Mouse (Mus musculus) MEL (cell line): ENCODE results near the gene OR5BS1P. TPM values are rescaled to one million over a fixed set of nuclear protein-coding genes. Genes with fewer than 3 reads are reported as not detected.

ENCODE experiments used
- DNase-seq: peaks from one replicate; pipeline ENCODE4 v3.0.0; 2011; ENCODE audit warnings: low read depth, low spot score
- H3K27ac ChIP-seq: 2 replicates; pipeline ENCODE4 v1.5.1; 2012; ENCODE audit warnings: low read depth, mild to moderate bottlenecking, control low read depth, low read length, moderate library complexity; ENCODE audit not compliant: control insufficient read depth
- H3K27me3 ChIP-seq, 2 experiments: fragments of 150-350 bp in 1 of 2; sonication (generic) in 1 of 2; 2 replicates each; pipeline ENCODE4 v1.6.1; 2012; ENCODE audit warnings: low read length in 2 of 2, mild to moderate bottlenecking in 2 of 2, improper control_type of control experiment in 1 of 2, moderate library complexity in 1 of 2; ENCODE audit not compliant: insufficient read depth in 2 of 2, control insufficient read depth in 1 of 2
- H3K36me3 ChIP-seq, 2 experiments: 2 replicates each; pipeline ENCODE4 v1.6.1; 2012 to 2014; ENCODE audit warnings: low read length in 2 of 2, improper control_type of control experiment in 1 of 2, inconsistent platforms in 1 of 2, mild to moderate bottlenecking in 1 of 2; ENCODE audit not compliant: insufficient read depth in 2 of 2, control insufficient read depth in 1 of 2
- H3K4me1 ChIP-seq, 2 experiments: fragments of 150-350 bp in 1 of 2; sonication (generic) in 1 of 2; 2 replicates each; pipeline ENCODE4 v1.6.1; 2012; ENCODE audit warnings: low read length in 2 of 2, improper control_type of control experiment in 1 of 2, mild to moderate bottlenecking in 1 of 2; ENCODE audit not compliant: insufficient read depth in 2 of 2, control insufficient read depth in 1 of 2
- H3K4me3 ChIP-seq, 2 experiments: fragments of 150-350 bp in 1 of 2; sonication (generic) in 1 of 2; 2 replicates each; pipeline ENCODE4 v1.5.1; 2012; ENCODE audit warnings: low read depth in 2 of 2, low read length in 2 of 2, mild to moderate bottlenecking in 2 of 2, moderate library complexity in 2 of 2, control low read depth in 1 of 2, improper control_type of control experiment in 1 of 2; ENCODE audit not compliant: control insufficient read depth in 1 of 2, insufficient read depth in 1 of 2
- H3K79me2 ChIP-seq: 2 replicates; pipeline ENCODE4 v1.6.1; 2012; ENCODE audit warnings: mild to moderate bottlenecking, low read length, moderate library complexity; ENCODE audit not compliant: control insufficient read depth, poor library complexity, insufficient read depth
- H3K9ac ChIP-seq: 2 replicates; pipeline ENCODE4 v1.6.1; 2012; ENCODE audit warnings: low read depth, mild to moderate bottlenecking, control low read depth, low read length, moderate library complexity; ENCODE audit not compliant: control insufficient read depth, poor library complexity, severe bottlenecking
- H3K9me3 ChIP-seq: fragments of 150-350 bp; sonication (generic); replicated peaks from 2 replicates; pipeline ENCODE4 v1.6.1; 2012; ENCODE audit warnings: mild to moderate bottlenecking, low read length, improper control_type of control experiment, moderate library complexity; ENCODE audit not compliant: insufficient read depth
- CHD1 ChIP-seq: IDR thresholded peaks from 2 replicates; pipeline ENCODE4 v1.6.1; 2012; ENCODE audit warnings: low read depth, mild to moderate bottlenecking, inconsistent platforms, low read length, improper control_type of control experiment
- CHD2 ChIP-seq: IDR thresholded peaks from 2 replicates; pipeline ENCODE4 v1.6.1; 2011; ENCODE audit warnings: low read length, improper control_type of control experiment
- CTCF ChIP-seq, 3 experiments: IDR thresholded peaks in 2 of 3; conservative IDR thresholded peaks in 1 of 3; 2 replicates each; pipeline ENCODE4 v1.5.1; 2011 to 2012; ENCODE audit warnings: low read length in 3 of 3, low read depth in 2 of 3, mild to moderate bottlenecking in 2 of 3, improper control_type of control experiment in 1 of 3, inconsistent platforms in 1 of 3, mixed read lengths in 1 of 3, moderate library complexity in 1 of 3; ENCODE audit not compliant: control insufficient read depth in 1 of 3, insufficient read depth in 1 of 3, poor library complexity in 1 of 3, severe bottlenecking in 1 of 3
- E2F4 ChIP-seq: IDR thresholded peaks from 2 replicates; pipeline ENCODE4 v1.6.1; 2011; ENCODE audit warnings: low read depth, low read length, improper control_type of control experiment, borderline replicate concordance
- ELF1 ChIP-seq: IDR thresholded peaks from 2 replicates; pipeline ENCODE4 v1.6.1; 2014; ENCODE audit warnings: low read depth, mild to moderate bottlenecking, inconsistent platforms, low read length, improper control_type of control experiment, moderate library complexity
- EP300 ChIP-seq, 2 experiments: IDR thresholded peaks; 2 replicates each; pipeline ENCODE4 v1.6.1; 2011; ENCODE audit warnings: improper control_type of control experiment in 2 of 2, low read length in 2 of 2, low read depth in 1 of 2, mild to moderate bottlenecking in 1 of 2
- GABPA ChIP-seq: IDR thresholded peaks from 2 replicates; pipeline ENCODE4 v1.6.1; 2012; ENCODE audit warnings: low read depth, mild to moderate bottlenecking, inconsistent platforms, low read length, improper control_type of control experiment, moderate library complexity
- GATA1 ChIP-seq: IDR thresholded peaks from 2 replicates; pipeline ENCODE4 v1.6.1; 2011; ENCODE audit warnings: low read depth, low read length, improper control_type of control experiment
- HCFC1 ChIP-seq: IDR thresholded peaks from 2 replicates; pipeline ENCODE4 v1.6.1; 2012; ENCODE audit warnings: low read depth, mild to moderate bottlenecking, inconsistent platforms, low read length, improper control_type of control experiment, moderate library complexity
- JUND ChIP-seq: IDR thresholded peaks from 2 replicates; pipeline ENCODE4 v1.6.1; 2011; ENCODE audit warnings: low read depth, mild to moderate bottlenecking, improper control_type of control experiment, low read length
- KAT2A ChIP-seq: conservative IDR thresholded peaks from 2 replicates; pipeline ENCODE4 v1.6.1; 2012; ENCODE audit warnings: low read depth, low read length, improper control_type of control experiment, inconsistent platforms
- MEF2A ChIP-seq: IDR thresholded peaks from 2 replicates; pipeline ENCODE4 v1.6.1; 2014; ENCODE audit warnings: low read depth, mild to moderate bottlenecking, inconsistent platforms, low read length, improper control_type of control experiment; ENCODE audit not compliant: poor library complexity, insufficient replicate concordance, severe bottlenecking; ENCODE audit errors: extremely low read depth
- MYC ChIP-seq: IDR thresholded peaks from 2 replicates; pipeline ENCODE4 v1.6.1; 2011; ENCODE audit warnings: low read depth, mild to moderate bottlenecking, low read length, improper control_type of control experiment, moderate library complexity
- NELFE ChIP-seq: IDR thresholded peaks from 2 replicates; pipeline ENCODE4 v1.6.1; 2011; ENCODE audit warnings: low read depth, low read length, improper control_type of control experiment
- POLR2A ChIP-seq, 2 experiments: IDR thresholded peaks; 2 replicates each; pipeline ENCODE4 v1.6.1; 2011 to 2012; ENCODE audit warnings: low read length in 2 of 2, mild to moderate bottlenecking in 2 of 2, control low read depth in 1 of 2, improper control_type of control experiment in 1 of 2, low read depth in 1 of 2, moderate library complexity in 1 of 2; ENCODE audit not compliant: control insufficient read depth in 1 of 2, insufficient read depth in 1 of 2, poor library complexity in 1 of 2
- POLR2AphosphoS2 ChIP-seq: IDR thresholded peaks from 2 replicates; pipeline ENCODE4 v1.6.1; 2011; ENCODE audit warnings: low read length, improper control_type of control experiment
- SIN3A ChIP-seq: IDR thresholded peaks from 2 replicates; pipeline ENCODE4 v1.6.1; 2012; ENCODE audit warnings: low read length, improper control_type of control experiment, inconsistent platforms
- TBP ChIP-seq: IDR thresholded peaks from 2 replicates; pipeline ENCODE4 v1.8.0; 2011; ENCODE audit warnings: low read depth, low read length, improper control_type of control experiment
- UBTF ChIP-seq: IDR thresholded peaks from 2 replicates; pipeline ENCODE4 v1.6.1; 2012; ENCODE audit warnings: low read depth, mild to moderate bottlenecking, inconsistent platforms, low read length, improper control_type of control experiment, moderate library complexity, borderline replicate concordance; ENCODE audit not compliant: insufficient read depth
- ZC3H11A ChIP-seq: IDR thresholded peaks from 2 replicates; pipeline ENCODE4 v1.6.1; 2012; ENCODE audit warnings: low read depth, mild to moderate bottlenecking, inconsistent platforms, low read length, improper control_type of control experiment
- polyA plus RNA-seq, 2 experiments: library from polyadenylated mRNA; stranded (reverse) in 1 of 2; unstranded in 1 of 2; fragments of >175 nt in 1 of 2; fragments of >200 nt in 1 of 2; gene quantifications; 2 replicates each; pipeline versions ENCODE4 v1.2.1 to v1.2.4; 2012; ENCODE audit warnings: low replicate concordance in 2 of 2, low read depth in 1 of 2; ENCODE audit not compliant: insufficient read length in 2 of 2, insufficient read depth in 1 of 2, missing spikeins in 1 of 2
- total RNA-seq: library from RNA; depleted of rRNA; stranded (reverse); fragments of 300-350 nt; gene quantifications from 2 replicates; pipeline ENCODE4 v1.2.3, GENCODE M21; 2012

Gene OR5BS1P
- total and polyA plus RNA-seq, 3 experiments: 0.04 TPM; not detected in 2

DNA sequence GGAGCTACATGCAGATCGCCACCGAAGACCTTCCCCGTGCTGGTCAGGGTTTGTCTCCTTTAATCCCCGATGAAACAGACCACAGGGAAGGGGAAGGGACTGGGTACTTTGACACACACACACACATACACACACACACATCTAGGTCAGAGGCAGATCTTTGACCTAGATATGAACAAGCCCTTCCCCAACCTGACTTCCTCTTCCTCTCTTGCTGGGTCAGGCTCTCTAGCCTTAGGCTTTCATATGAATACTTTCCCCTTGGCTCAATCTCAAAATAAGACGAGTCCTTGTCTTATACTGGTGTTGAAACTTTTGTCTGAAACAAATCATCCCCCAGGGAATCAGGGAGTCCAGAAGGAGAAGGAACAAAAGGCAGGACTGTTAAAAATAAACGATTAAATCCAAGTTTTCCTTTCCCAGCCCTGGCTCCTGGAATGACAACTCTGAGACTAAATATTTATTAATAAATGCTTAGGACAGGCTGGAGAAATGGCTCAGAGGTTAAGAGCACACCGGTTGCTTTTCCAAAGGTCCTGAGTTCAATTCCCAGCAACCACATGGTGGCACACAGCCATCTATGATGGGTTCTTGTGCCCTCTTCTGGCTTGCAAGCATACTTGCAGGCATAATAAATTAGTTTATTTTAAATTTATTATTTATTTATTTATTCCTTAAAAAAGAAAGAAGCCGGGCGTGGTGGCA lies 36.7 kb downstream of the OR5BS1P start (continued):
- TF ChIP-seq MEF2A (no peak), SIN3A (peak; percentile 72; the same call in 1 of the 2 replicates), EP300 (IDR thresholded peaks at IDR 0.05; ENCODE audit: low read depth in 1 of 2, low read length in 2 of 2) (peak; percentile 54 to 93), JUND (no peak), KAT2A (0 out of 2 replicates have a peak, but pooled peaks have one; percentile 3), POLR2AphosphoS2 (no peak), CTCF (IDR thresholded peaks at IDR 0.05 in 2 of 3, conservative IDR thresholded peaks at IDR 0.05 in 1 of 3; ENCODE audit: control insufficient read depth in 1 of 3, insufficient read depth in 1 of 3, low read depth in 2 of 3, low read length in 3 of 3, poor library complexity in 1 of 3, severe bottlenecking in 1 of 3) (peak; percentile 43 to 52 (median 44); a peak in 4 of 6 replicates), CHD2 (no peak), GATA1 (peak; percentile 99), GABPA (no peak)
- TF ChIP-seq, all 39 proteins: peak for 19

DNA sequence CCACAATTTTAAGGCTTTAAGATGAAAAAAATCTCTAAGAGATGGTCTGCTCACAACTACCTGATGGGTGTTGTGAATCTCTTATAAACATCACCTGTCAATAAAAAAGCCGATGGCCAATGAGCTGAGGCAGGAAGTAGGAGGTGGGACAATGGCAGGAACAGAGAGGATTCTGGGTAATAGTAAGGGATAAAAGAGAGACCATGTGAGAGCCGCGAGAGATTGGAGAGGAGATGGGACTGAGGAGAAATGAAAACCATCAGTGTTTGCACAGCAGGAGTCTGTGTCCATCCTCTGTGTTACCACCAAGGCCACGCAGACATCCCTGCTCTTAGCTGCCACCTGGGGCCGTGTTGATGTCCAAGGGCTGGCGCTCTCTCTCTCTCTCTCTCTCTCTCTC lies 37.6 kb downstream of the OR5BS1P start:
- peaks cover 11 to 19% of the 10 kb centered on the region in 2 experiments for H3K4me1 ChIP-seq
- H3K4me3 ChIP-seq: no peak overlapping the region
- H3K27ac ChIP-seq: no peak overlapping the region
- H3K36me3 ChIP-seq: peaks cover 0 to 13% of the 10 kb centered on the region in 2 experiments; a peak in 2 of 4 replicates
- no peak overlapping the region for H3K9ac ChIP-seq
- H3K79me2 ChIP-seq: no peaks in the 10 kb centered on the region; the same call in 1 of the 2 replicates
- no peaks in the 10 kb centered on the region for H3K9me3 ChIP-seq
- DNase-seq: peak; percentile 63
- TF ChIP-seq MYC (0 out of 2 replicates have a peak, but pooled peaks have one; percentile 26), TBP (peak; percentile 90), SIN3A (no peak), ELF1 (peak; percentile 37; the same call in 1 of the 2 replicates), POLR2AphosphoS2 (peak; percentile 45; the same call in 1 of the 2 replicates), E2F4 (no peak), HCFC1 (peak; percentile 33; the same call in 1 of the 2 replicates), NELFE (peak; percentile 41), GATA1 (no peak), ZC3H11A (no peak), POLR2A (IDR thresholded peaks at IDR 0.05; ENCODE audit: control insufficient read depth in 1 of 2, insufficient read depth in 1 of 2, low read depth in 1 of 2, low read length in 2 of 2, poor library complexity in 1 of 2) (peak; percentile 33 to 73; a peak in 2 of 4 replicates), UBTF (no peak), CHD1 (no peak)
- no peaks in the 10 kb centered on the region for H3K27me3 ChIP-seq
